Mouse (Mus musculus): Measurements from ENCODE around the gene D430042O09Rik. TPM values are rescaled to one million over a fixed set of nuclear protein-coding genes. Genes with fewer than 3 reads are reported as not detected.

Gene D430042O09Rik
- polyA plus RNA-seq, 1 experiment from 2014 or later, result 8.6 TPM

GRCm38 (mm10) chr7:125720370-125720769, 12.7 kb downstream of the D430042O09Rik start:
- peak overlapping the region; percentile 63 to 89 for H3K27ac ChIP-seq (replicated peaks in 1 of 2; ENCODE audit: control insufficient read depth in 1 of 2, insufficient read depth in 1 of 2, low read depth in 2 of 2, low read length in 2 of 2)
- no peaks in the 10 kb centered on the region for H3K9me3 ChIP-seq (ENCODE audit: control insufficient read depth, low read length)
- H3K27me3 ChIP-seq (ENCODE audit: control insufficient read depth, insufficient read depth, low read length), result no peaks in the 10 kb centered on the region
- 26% methylated on average over 5 of the region's 5 CpGs for WGBS
- H3K9ac ChIP-seq (ENCODE audit: low read length), result peak overlapping the region; percentile 35; the same call in 1 of the 2 replicates
- ATAC-seq (ENCODE audit: insufficient number of reproducible peaks, insufficient read depth, low FRiP score, low read depth), result peak; percentile 41; the same call in 1 of the 2 replicates
- H3K4me1 ChIP-seq (ENCODE audit: control insufficient read depth in 2 of 2, insufficient read depth in 2 of 2, low read length in 2 of 2), result peaks cover 29 to 69% of the 10 kb centered on the region in 2 experiments
- no peaks in the 10 kb centered on the region for H3K36me3 ChIP-seq (ENCODE audit: control insufficient read depth, insufficient read depth, low read length)
- H3K4me3 ChIP-seq (ENCODE audit: control insufficient read depth in 1 of 2, insufficient read depth in 1 of 2, low read depth in 1 of 2, low read length in 2 of 2), result no peak overlapping the region
- peak overlapping the region; percentile 38; the same call in 1 of the 2 replicates for H3K4me2 ChIP-seq (ENCODE audit: low read length)

- no peak overlapping the region for H3K4me3 ChIP-seq (ENCODE audit: control insufficient read depth in 1 of 2, insufficient read depth in 1 of 2, low read depth in 1 of 2, low read length in 2 of 2)
- H3K36me3 ChIP-seq (ENCODE audit: control insufficient read depth, insufficient read depth, low read length), result no peaks in the 10 kb centered on the region
- H3K9me3 ChIP-seq (ENCODE audit: control insufficient read depth, low read length), result no peaks in the 10 kb centered on the region
- H3K4me2 ChIP-seq (ENCODE audit: low read length), result no peak overlapping the region
- peak overlapping the region; percentile 63 to 89; a peak in 3 of 4 replicates for H3K27ac ChIP-seq (replicated peaks in 1 of 2; ENCODE audit: control insufficient read depth in 1 of 2, insufficient read depth in 1 of 2, low read depth in 2 of 2, low read length in 2 of 2)
- 56% methylated on average over 4 of the region's 4 CpGs for WGBS
- no peak for ATAC-seq (ENCODE audit: insufficient number of reproducible peaks, insufficient read depth, low FRiP score, low read depth)
- H3K9ac ChIP-seq (ENCODE audit: low read length), result no peak overlapping the region
- H3K27me3 ChIP-seq (ENCODE audit: control insufficient read depth, insufficient read depth, low read length), result no peaks in the 10 kb centered on the region
- H3K4me1 ChIP-seq (ENCODE audit: control insufficient read depth in 2 of 2, insufficient read depth in 2 of 2, low read length in 2 of 2), result peaks cover 29 to 62% of the 10 kb centered on the region in 2 experiments
Observed at GRCm38 (mm10) chr7:125721033-125721432, 13.3 kb downstream of the D430042O09Rik start.

- Histone ChIP-seq H3K27me3 (ENCODE audit: control insufficient read depth, insufficient read depth, low read length) (no peaks in the 10 kb centered on the region), H3K4me1 (ENCODE audit: control insufficient read depth in 2 of 2, insufficient read depth in 2 of 2, low read length in 2 of 2) (peaks cover 20 to 51% of the 10 kb centered on the region in 2 experiments), H3K9ac (ENCODE audit: low read length) (no peak overlapping the region), H3K9me3 (ENCODE audit: control insufficient read depth, low read length) (no peaks in the 10 kb centered on the region), H3K36me3 (ENCODE audit: control insufficient read depth, insufficient read depth, low read length) (no peaks in the 10 kb centered on the region), H3K4me3 (ENCODE audit: control insufficient read depth in 1 of 2, insufficient read depth in 1 of 2, low read depth in 1 of 2, low read length in 2 of 2) (no peak overlapping the region), H3K27ac (replicated peaks in 1 of 2; ENCODE audit: control insufficient read depth in 1 of 2, insufficient read depth in 1 of 2, low read depth in 2 of 2, low read length in 2 of 2) (no peak overlapping the region), H3K4me2 (ENCODE audit: low read length) (no peak overlapping the region)
- ATAC-seq (ENCODE audit: insufficient number of reproducible peaks, insufficient read depth, low FRiP score, low read depth), result no peak
Observed at GRCm38 (mm10) chr7:125722127-125722526, 14.4 kb downstream of the D430042O09Rik start.

GRCm38 (mm10) chr7:125723189-125723972, 15.7 kb downstream of the D430042O09Rik start:
- Histone ChIP-seq H3K27me3 (ENCODE audit: control insufficient read depth, insufficient read depth, low read length) (no peaks in the 10 kb centered on the region), H3K4me2 (ENCODE audit: low read length) (no peak overlapping the region), H3K9me3 (ENCODE audit: control insufficient read depth, low read length) (no peaks in the 10 kb centered on the region), H3K36me3 (ENCODE audit: control insufficient read depth, insufficient read depth, low read length) (no peaks in the 10 kb centered on the region), H3K27ac (replicated peaks in 1 of 2; ENCODE audit: control insufficient read depth in 1 of 2, insufficient read depth in 1 of 2, low read depth in 2 of 2, low read length in 2 of 2) (no peak overlapping the region), H3K4me1 (ENCODE audit: control insufficient read depth in 2 of 2, insufficient read depth in 2 of 2, low read length in 2 of 2) (peaks cover 15 to 43% of the 10 kb centered on the region in 2 experiments), H3K4me3 (ENCODE audit: control insufficient read depth in 1 of 2, insufficient read depth in 1 of 2, low read depth in 1 of 2, low read length in 2 of 2) (no peak overlapping the region), H3K9ac (ENCODE audit: low read length) (no peak overlapping the region)
- WGBS, result 35% methylated on average over 5 of the region's 5 CpGs
- no peak for ATAC-seq (ENCODE audit: insufficient number of reproducible peaks, insufficient read depth, low FRiP score, low read depth)

GRCm38 (mm10) chr7:125731679-125732078, 24.0 kb downstream of the D430042O09Rik start:
- Histone ChIP-seq H3K4me2 (ENCODE audit: low read length) (no peak overlapping the region), H3K4me1 (ENCODE audit: control insufficient read depth in 2 of 2, insufficient read depth in 2 of 2, low read length in 2 of 2) (peaks cover 6 to 13% of the 10 kb centered on the region in 2 experiments; a peak in 3 of 4 replicates), H3K9me3 (ENCODE audit: control insufficient read depth, low read length) (no peaks in the 10 kb centered on the region), H3K27me3 (ENCODE audit: control insufficient read depth, insufficient read depth, low read length) (no peaks in the 10 kb centered on the region), H3K4me3 (ENCODE audit: control insufficient read depth in 1 of 2, insufficient read depth in 1 of 2, low read depth in 1 of 2, low read length in 2 of 2) (no peak overlapping the region), H3K36me3 (ENCODE audit: control insufficient read depth, insufficient read depth, low read length) (no peaks in the 10 kb centered on the region), H3K27ac (replicated peaks in 1 of 2; ENCODE audit: control insufficient read depth in 1 of 2, insufficient read depth in 1 of 2, low read depth in 2 of 2, low read length in 2 of 2) (no peak overlapping the region; a peak in 1 of 4 replicates), H3K9ac (ENCODE audit: low read length) (no peak overlapping the region)
- ATAC-seq (ENCODE audit: insufficient number of reproducible peaks, insufficient read depth, low FRiP score, low read depth), result no peak

GRCm38 (mm10) chr7:125733791-125734190, 26.1 kb downstream of the D430042O09Rik start:
- no peaks in the 10 kb centered on the region for H3K27me3 ChIP-seq (ENCODE audit: control insufficient read depth, insufficient read depth, low read length)
- no peaks in the 10 kb centered on the region for H3K9me3 ChIP-seq (ENCODE audit: control insufficient read depth, low read length)
- H3K9ac ChIP-seq (ENCODE audit: low read length), result no peak overlapping the region
- peaks cover 2 to 11% of the 10 kb centered on the region in 2 experiments; a peak in 3 of 4 replicates for H3K4me1 ChIP-seq (ENCODE audit: control insufficient read depth in 2 of 2, insufficient read depth in 2 of 2, low read length in 2 of 2)
- H3K36me3 ChIP-seq (ENCODE audit: control insufficient read depth, insufficient read depth, low read length), result no peaks in the 10 kb centered on the region
- ATAC-seq (ENCODE audit: insufficient number of reproducible peaks, insufficient read depth, low FRiP score, low read depth), result no peak
- H3K27ac ChIP-seq (replicated peaks in 1 of 2; ENCODE audit: control insufficient read depth in 1 of 2, insufficient read depth in 1 of 2, low read depth in 2 of 2, low read length in 2 of 2), result no peak overlapping the region
- 87% methylated on average over 4 of the region's 4 CpGs for WGBS
- H3K4me2 ChIP-seq (ENCODE audit: low read length), result no peak overlapping the region
- no peak overlapping the region for H3K4me3 ChIP-seq (ENCODE audit: control insufficient read depth in 1 of 2, insufficient read depth in 1 of 2, low read depth in 1 of 2, low read length in 2 of 2)

- H3K9ac ChIP-seq (ENCODE audit: low read length), result no peak overlapping the region
- 74% methylated on average over 4 of the region's 4 CpGs for WGBS
- no peak overlapping the region for H3K27ac ChIP-seq (replicated peaks in 1 of 2; ENCODE audit: control insufficient read depth in 1 of 2, insufficient read depth in 1 of 2, low read depth in 2 of 2, low read length in 2 of 2)
- ATAC-seq (ENCODE audit: insufficient number of reproducible peaks, insufficient read depth, low FRiP score, low read depth), result no peak
- no peak overlapping the region for H3K4me2 ChIP-seq (ENCODE audit: low read length)
- H3K4me3 ChIP-seq (ENCODE audit: control insufficient read depth in 1 of 2, insufficient read depth in 1 of 2, low read depth in 1 of 2, low read length in 2 of 2), result no peak overlapping the region
- no peaks in the 10 kb centered on the region for H3K27me3 ChIP-seq (ENCODE audit: control insufficient read depth, insufficient read depth, low read length)
- H3K4me1 ChIP-seq (ENCODE audit: control insufficient read depth in 2 of 2, insufficient read depth in 2 of 2, low read length in 2 of 2), result peaks cover 6 to 12% of the 10 kb centered on the region in 2 experiments
- H3K36me3 ChIP-seq (ENCODE audit: control insufficient read depth, insufficient read depth, low read length), result no peaks in the 10 kb centered on the region
- no peaks in the 10 kb centered on the region for H3K9me3 ChIP-seq (ENCODE audit: control insufficient read depth, low read length)
Observed at GRCm38 (mm10) chr7:125736366-125737015, 28.8 kb downstream of the D430042O09Rik start.
